Mouse (Mus musculus): ENCODE results near the gene Hecw2.

GRCm38 (mm10) chr1:53794279-53794678 is 400.7 kb downstream of the Hecw2 start:
- no peak for TF ChIP-seq CTCF (conservative IDR thresholded peaks at IDR 0.05; ENCODE audit: low read length)
- TF ChIP-seq POU5F1 (IDR thresholded peaks at IDR 0.05; ENCODE audit: borderline replicate concordance, low read length), result no peak
